Mouse (Mus musculus) naive thymus-derived CD4-positive, alpha-beta T cell, adult 2 months (primary cell): ENCODE data around the gene Rdm1.

Source experiments
- DNase-seq: peaks from one replicate; pipeline ENCODE4 v3.0.0-alpha.2; 2011; ENCODE audit warnings: low read depth

Rdm1 gene

DNA sequence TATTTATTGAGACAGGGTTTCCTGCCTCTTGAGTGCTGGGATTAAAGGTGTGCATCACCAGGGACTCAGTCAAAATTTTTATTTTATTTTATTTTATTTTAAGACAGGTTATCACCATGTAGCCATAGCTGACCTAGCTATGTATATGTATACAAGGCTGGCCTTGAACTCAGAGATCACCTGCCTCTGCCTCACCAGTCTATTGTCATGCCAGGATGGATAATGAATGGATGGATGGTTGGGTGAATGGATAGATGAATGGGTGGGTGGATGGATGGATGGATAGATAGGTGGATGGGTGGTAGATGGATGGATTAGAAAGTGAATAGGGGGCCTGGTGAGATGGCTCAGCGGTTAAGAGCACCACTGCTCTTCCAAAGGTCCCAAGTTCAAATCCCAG is 55.0 kb downstream of the Rdm1 start:
- DNase-seq = no peak

GRCm38 (mm10) chr11:101682410-101682960 is 55.5 kb downstream of the Rdm1 start:
- DNase-seq = no peak
